Mouse (Mus musculus) kidney, embryonic 16.5 days (tissue): Measurements from ENCODE around the gene Egln3. TPM values are rescaled to one million over a fixed set of nuclear protein-coding genes. Genes with fewer than 3 reads are reported as not detected.

Experiments
- ATAC-seq: fragments of 200-750 bp; cut with Nextera tagmentation; 2 replicates; pipeline ENCODE4 v1.8.0; 2017; ENCODE audit warnings: moderate TSS enrichment; ENCODE audit not compliant: low FRiP score, low TSS enrichment
- H3K27ac ChIP-seq: fragments of 300-500 bp; sonication (generic); 2 replicates; pipeline ENCODE4 v1.5.1; 2014; ENCODE audit warnings: low read length
- H3K27me3 ChIP-seq: fragments of 300-500 bp; sonication (generic); 2 replicates; pipeline ENCODE4 v1.6.1; 2014; ENCODE audit warnings: low read length, control low read depth, mixed read lengths; ENCODE audit not compliant: insufficient read depth
- H3K36me3 ChIP-seq: fragments of 300-500 bp; sonication (generic); 2 replicates; pipeline ENCODE4 v1.6.1; 2014; ENCODE audit warnings: low read length, control low read depth, mixed read lengths; ENCODE audit not compliant: insufficient read depth
- H3K4me1 ChIP-seq: fragments of 300-500 bp; sonication (generic); 2 replicates; pipeline ENCODE4 v1.6.1; 2014; ENCODE audit warnings: low read length, control low read depth, mixed read lengths; ENCODE audit not compliant: insufficient read depth
- H3K4me2 ChIP-seq: fragments of 300-500 bp; sonication (generic); replicated peaks from 2 replicates; pipeline ENCODE4 v1.6.1; 2014; ENCODE audit warnings: low read depth, low read length
- H3K4me3 ChIP-seq: fragments of 300-500 bp; sonication (generic); 2 replicates; pipeline ENCODE4 v1.5.1; 2014; ENCODE audit warnings: mild to moderate bottlenecking, low read length
- H3K9ac ChIP-seq: fragments of 300-500 bp; sonication (generic); replicated peaks from 2 replicates; pipeline ENCODE4 v1.6.1; 2014; ENCODE audit warnings: low read length
- H3K9me3 ChIP-seq: fragments of 300-500 bp; sonication (generic); 2 replicates; pipeline ENCODE4 v1.6.1; 2016; ENCODE audit warnings: low read length, control low read depth
- WGBS: fragments of 180-500 bp; shearing (Covaris S2); extraction: QIAGEN DNeasy Blood & Tissue Kit; methylation state at CpG from one replicate; pipeline ENCODE4 v1.1.7; 2014; 5-methylcytosine and 5-hydroxymethylcytosine counted together
- polyA plus RNA-seq: library from polyadenylated mRNA; unstranded; fragments of >200 nt; fragmentation: Nextera tagmentation; extraction: Ambion mirVana; gene quantifications from 2 replicates; pipeline ENCODE4 v1.2.1, GENCODE M21; 2015

The Egln3 gene
- polyA plus RNA-seq, 1 experiment from 2014 or later = 15.5 TPM

DNA sequence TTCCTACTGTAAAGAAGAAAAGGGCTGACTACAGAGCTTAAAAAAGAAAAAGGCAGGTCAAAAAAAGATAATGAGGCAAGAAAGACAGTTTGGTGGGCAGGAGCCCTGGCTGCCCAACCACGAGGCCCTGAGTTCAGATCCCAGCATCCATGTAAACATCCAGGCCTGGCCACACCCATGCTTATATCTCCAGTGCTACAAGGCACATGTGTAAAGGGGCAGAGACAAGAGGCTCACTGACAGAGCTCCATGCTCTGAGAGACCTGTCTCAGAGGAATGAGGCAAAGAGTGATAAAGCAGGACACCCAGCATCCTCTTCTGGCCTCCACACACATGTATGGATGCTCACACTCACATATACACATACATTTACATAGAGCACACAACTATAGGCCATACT is 48.9 kb downstream of the Egln3 start:
- Histone ChIP-seq H3K4me1 (peaks cover 1% of the 10 kb centered on the region; the same call in 1 of the 2 replicates), H3K36me3 (no peaks in the 10 kb centered on the region), H3K4me3 (no peak overlapping the region), H3K9ac (no peak overlapping the region), H3K27ac (no peak overlapping the region), H3K27me3 (no peaks in the 10 kb centered on the region), H3K9me3 (0 out of 2 replicates have a peak, but pooled peaks cover 6% of the 10 kb centered on the region), H3K4me2 (no peak overlapping the region)
- no peak for ATAC-seq
- WGBS = 81% methylated on average over 1 of the region's 1 CpGs

DNA sequence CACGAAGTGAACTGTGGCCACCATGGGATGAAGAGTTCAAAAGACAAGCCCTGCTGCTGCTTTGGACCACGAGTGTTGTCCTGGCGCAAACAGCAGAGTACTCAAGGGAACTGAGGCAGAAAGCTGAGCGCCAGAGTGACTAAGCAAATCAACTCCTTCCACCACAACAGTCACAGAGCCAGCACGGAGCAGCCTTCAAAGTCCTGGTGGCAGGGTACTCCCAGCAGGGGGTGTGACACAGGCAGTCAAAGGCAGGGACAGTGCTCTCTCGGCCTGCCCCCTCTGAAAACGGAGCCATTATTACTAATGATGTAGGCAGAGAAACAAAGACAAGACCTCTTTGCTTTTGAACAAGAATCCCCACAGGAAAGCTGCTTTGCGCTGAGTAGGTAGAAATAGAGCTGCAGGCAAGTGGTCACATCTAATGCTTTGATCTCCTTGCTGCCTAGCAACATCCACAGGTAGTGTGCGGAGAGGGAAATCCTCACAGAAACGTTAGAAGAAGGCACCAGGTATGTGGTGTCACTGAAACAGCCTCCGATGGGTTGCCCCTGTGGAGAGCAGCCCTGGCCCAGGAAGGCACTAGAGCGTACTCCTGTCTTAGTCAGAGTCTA is 56.6 kb downstream of the Egln3 start:
- no peak overlapping the region for H3K27ac ChIP-seq
- no peaks in the 10 kb centered on the region for H3K9me3 ChIP-seq
- 23% methylated on average over 12 of the region's 12 CpGs for WGBS
- no peak overlapping the region for H3K4me3 ChIP-seq
- H3K4me1 ChIP-seq = no peaks in the 10 kb centered on the region
- H3K9ac ChIP-seq = no peak overlapping the region
- no peaks in the 10 kb centered on the region for H3K27me3 ChIP-seq
- ATAC-seq = no peak
- H3K4me2 ChIP-seq = no peak overlapping the region
- no peaks in the 10 kb centered on the region for H3K36me3 ChIP-seq
